Mouse (Mus musculus): ENCODE measurements around the gene Trappc6b. TPM values are rescaled to one million over a fixed set of nuclear protein-coding genes. Genes with fewer than 3 reads are reported as not detected.
A peak's percentile ranks its signal among the peaks of the same experiment; 100 is the strongest.

The Trappc6b gene
- polyA plus RNA-seq, 1 experiment from 2014 or later = 120 TPM

DNA sequence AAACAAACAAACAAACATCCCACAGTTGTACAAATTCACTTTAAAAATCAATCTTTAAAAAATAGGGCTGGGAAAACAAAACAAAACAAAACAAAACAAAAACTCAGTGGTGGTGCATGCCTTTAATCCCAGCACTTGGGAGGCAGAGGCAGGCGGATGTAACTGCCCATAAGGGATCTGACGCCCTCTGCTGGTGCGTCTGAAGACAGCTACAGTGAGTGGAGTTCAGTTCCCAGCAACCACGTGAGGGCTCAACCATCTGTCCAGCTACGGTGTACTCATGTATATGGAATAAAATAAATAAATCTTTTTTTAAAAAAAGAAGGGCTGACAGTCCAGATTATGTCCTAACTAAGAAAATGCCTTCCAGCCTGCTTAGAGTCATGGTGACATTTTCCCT is 29.2 kb downstream of the Trappc6b start:
- 88% methylated on average over 5 of the region's 5 CpGs for WGBS (ENCODE audit: missing documents)
- Histone ChIP-seq H3K79me2 (ENCODE audit: inconsistent target) (no peaks in the 10 kb centered on the region), H3K36me3 (ENCODE audit: inconsistent target) (no peaks in the 10 kb centered on the region), H3K4me3 (ENCODE audit: inconsistent target) (no peak overlapping the region), H3K27ac (no peak overlapping the region)

GRCm38 (mm10) chr12:59021306-59021705 is 40.0 kb downstream of the Trappc6b start:
- no peaks in the 10 kb centered on the region for H3K79me2 ChIP-seq (ENCODE audit: inconsistent target)
- peaks cover 20% of the 10 kb centered on the region; the same call in 1 of the 2 replicates for H3K36me3 ChIP-seq (ENCODE audit: inconsistent target)
- no peak overlapping the region for H3K27ac ChIP-seq
- no peak overlapping the region for H3K4me3 ChIP-seq (ENCODE audit: inconsistent target)
- WGBS (ENCODE audit: missing documents) = 55% methylated on average over 3 of the region's 4 CpGs

DNA sequence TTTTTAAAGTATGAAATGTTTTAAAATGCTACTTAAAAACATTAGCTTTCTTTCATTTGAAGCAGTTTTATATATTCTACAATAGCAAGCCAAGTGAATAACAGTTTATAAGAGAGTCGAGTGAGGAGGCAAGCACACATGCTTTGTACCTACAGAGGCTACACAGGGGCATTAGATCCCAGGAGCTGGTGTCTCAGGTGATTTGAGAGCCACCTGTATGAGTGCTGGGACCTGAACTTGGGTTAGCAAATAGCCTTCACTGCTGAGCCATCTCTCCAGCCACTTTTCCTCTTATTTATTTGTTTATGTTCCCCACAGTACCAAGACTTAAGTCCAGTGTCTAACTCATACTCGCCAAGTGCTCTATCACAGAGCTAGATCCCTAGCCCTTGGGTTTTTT is 41.4 kb downstream of the Trappc6b start:
- 92% methylated on average over 2 of the region's 2 CpGs for WGBS (ENCODE audit: missing documents)
- Histone ChIP-seq H3K79me2 (ENCODE audit: inconsistent target) (no peaks in the 10 kb centered on the region), H3K4me3 (ENCODE audit: inconsistent target) (no peak overlapping the region), H3K36me3 (ENCODE audit: inconsistent target) (peaks cover 20% of the 10 kb centered on the region; the same call in 1 of the 2 replicates), H3K27ac (no peak overlapping the region)

DNA sequence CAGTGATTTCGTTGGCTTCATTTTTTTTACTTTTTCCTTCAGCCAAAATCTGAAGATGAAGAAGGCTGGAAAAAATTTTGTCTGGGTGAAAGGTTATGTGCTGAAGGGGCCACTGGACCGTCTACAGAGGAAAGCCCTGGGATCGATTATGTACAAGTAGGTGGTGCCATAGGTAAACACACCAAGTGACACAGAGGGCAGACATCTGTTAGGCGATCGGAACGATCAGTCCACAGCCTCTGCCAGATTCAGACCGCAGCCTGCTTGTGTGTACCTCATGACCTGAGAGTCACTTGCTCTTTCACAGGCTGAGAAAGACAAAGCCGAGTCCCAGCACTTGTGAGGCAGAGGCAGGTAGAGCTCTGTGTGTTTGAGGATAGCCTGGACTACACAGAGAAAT is 43.3 kb downstream of the Trappc6b start:
- H3K27ac ChIP-seq = no peak overlapping the region

GRCm38 (mm10) chr12:59013234-59013633 is 48.0 kb downstream of the Trappc6b start, which contains the start of gene Gemin2:
Gemin2 (plus strand) TSS chr12:59013393.
- peaks cover 8% of the 10 kb centered on the region; the same call in 1 of the 2 replicates for H3K36me3 ChIP-seq (ENCODE audit: inconsistent target)
- H3K27ac ChIP-seq = peak within 1 kb of the TSS; percentile 60
- peaks cover 32% of the 10 kb centered on the region for H3K79me2 ChIP-seq (ENCODE audit: inconsistent target)
- WGBS (ENCODE audit: missing documents) = under 1% methylated on average over 28 of the region's 28 CpGs
- H3K4me3 ChIP-seq (ENCODE audit: inconsistent target) = peak within 1 kb of the TSS; percentile 84

More for the DNA sequence above, 43.3 kb downstream of the Trappc6b start:
- Histone ChIP-seq H3K79me2 (ENCODE audit: inconsistent target) (no peaks in the 10 kb centered on the region), H3K36me3 (ENCODE audit: inconsistent target) (peaks cover 20% of the 10 kb centered on the region; the same call in 1 of the 2 replicates), H3K4me3 (ENCODE audit: inconsistent target) (no peak overlapping the region)
- 96% methylated on average over 8 of the region's 8 CpGs for WGBS (ENCODE audit: missing documents)

DNA sequence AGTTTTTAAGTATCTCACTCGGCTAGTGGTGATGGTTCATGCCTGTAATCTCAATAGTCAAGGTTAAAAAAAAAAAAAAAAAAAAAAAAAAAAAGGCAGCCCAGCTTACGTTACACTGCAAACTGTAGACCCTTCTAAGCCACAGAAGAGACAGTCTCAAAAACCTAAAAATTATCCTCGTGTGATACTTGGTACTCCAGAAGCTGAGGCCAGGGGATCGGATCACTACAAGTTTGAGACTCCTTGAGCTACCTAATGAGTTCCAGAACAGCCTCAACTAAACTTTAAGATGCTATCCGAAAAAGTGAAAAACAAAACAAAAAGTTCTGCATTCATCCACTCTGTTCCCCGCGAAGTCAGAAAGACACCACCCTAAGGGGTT is 48.6 kb downstream of the Trappc6b start:
- peaks cover 36% of the 10 kb centered on the region for H3K79me2 ChIP-seq (ENCODE audit: inconsistent target)
- 0 out of 2 replicates have a peak, but pooled peaks cover 2% of the 10 kb centered on the region for H3K36me3 ChIP-seq (ENCODE audit: inconsistent target)
- H3K27ac ChIP-seq = peak overlapping the region; percentile 60
- H3K4me3 ChIP-seq (ENCODE audit: inconsistent target) = peak overlapping the region; percentile 84
- 4% methylated on average over 5 of the region's 7 CpGs for WGBS (ENCODE audit: missing documents)

- under 1% methylated on average over 48 of the region's 48 CpGs for WGBS (ENCODE audit: missing documents)
- peak within 1 kb of the TSS; percentile 87 for H3K4me3 ChIP-seq (ENCODE audit: inconsistent target)
- peaks cover 36% of the 10 kb centered on the region for H3K79me2 ChIP-seq (ENCODE audit: inconsistent target)
- peaks cover 3% of the 10 kb centered on the region; the same call in 1 of the 2 replicates for H3K36me3 ChIP-seq (ENCODE audit: inconsistent target)
- peak within 1 kb of the TSS; percentile 60 for H3K27ac ChIP-seq
Measured at GRCm38 (mm10) chr12:59011844-59012709, 49.2 kb downstream of the Trappc6b start, which contains the start of gene Sec23a. Sec23a (minus strand) TSS chr12:59012017.

- Histone ChIP-seq H3K79me2 (ENCODE audit: inconsistent target) (peaks cover 36% of the 10 kb centered on the region), H3K36me3 (ENCODE audit: inconsistent target) (peaks cover 7% of the 10 kb centered on the region; the same call in 1 of the 2 replicates), H3K4me3 (ENCODE audit: inconsistent target) (peak overlapping the region; percentile 87), H3K27ac (peak overlapping the region; percentile 39)
- WGBS (ENCODE audit: missing documents) = under 1% methylated on average over 25 of the region's 25 CpGs
Measured at GRCm38 (mm10) chr12:59011275-59011843, 49.9 kb downstream of the Trappc6b start.

GRCm38 (mm10) chr12:59010482-59010881 is 50.8 kb downstream of the Trappc6b start:
- peaks cover 36% of the 10 kb centered on the region for H3K79me2 ChIP-seq (ENCODE audit: inconsistent target)
- peaks cover 7% of the 10 kb centered on the region; the same call in 1 of the 2 replicates for H3K36me3 ChIP-seq (ENCODE audit: inconsistent target)
- WGBS (ENCODE audit: missing documents) = 84% methylated on average over 2 of the region's 2 CpGs
- H3K4me3 ChIP-seq (ENCODE audit: inconsistent target) = no peak overlapping the region
- no peak overlapping the region for H3K27ac ChIP-seq

Other genes starting within 250 kb of the Trappc6b start
- gene Sec23a, start 49.5 kb downstream of the Trappc6b start, polyA plus RNA-seq (2018) = 12.6 to 14.3 TPM (median 12.7 TPM) in 3 replicates
- 3.3 to 9.5 TPM (median 3.6 TPM) in 3 replicates for gene Gemin2, start 48.1 kb downstream of the Trappc6b start, polyA plus RNA-seq (2018)
- gene Pnn, start 5.4 kb upstream of the Trappc6b start, polyA plus RNA-seq (2018) = 40.3 to 59.8 TPM (median 40.4 TPM) in 3 replicates
- 74.3 to 171 TPM (median 100 TPM) in 3 replicates for gene Mia2, start 34.3 kb upstream of the Trappc6b start, polyA plus RNA-seq (2018)
- 20.6 to 26.1 TPM (median 23.0 TPM) in 3 replicates for gene Fbxo33, start 158.3 kb upstream of the Trappc6b start, polyA plus RNA-seq (2018)